ENCODE assay signal across 15 mouse cellular contexts in genomic region chr10:62066213-62066612, GRCm38 (mm10).
A peak's percentile ranks its signal among the peaks of the same experiment; 100 is the strongest.
DNase-seq lines count a peak whose midpoint lies in the region; ATAC-seq and TF ChIP-seq lines count a peak whose summit lies in the region.
"Had no signal": no experiment of that assay in that cellular context is flagged by ENCODE, and none has a peak within 500 bp of the region (broad histone marks: within the 10 kb centered on the region; RNA-seq: fewer than 3 reads in every experiment).

No protein-coding gene starts in this region.

- ATAC-seq in kidney, postnatal 0 days (replicated peaks; ENCODE audit: low FRiP score, low read depth) = no peak
- peak; percentile 54 for ATAC-seq in G1E (ENCODE audit: extremely low read depth, insufficient number of reproducible peaks, low FRiP score, poor library complexity, severe bottlenecking)
- no peak for ATAC-seq in neural tube, embryonic 15.5 days (ENCODE audit: low FRiP score)
- ATAC-seq: forebrain, embryonic 16.5 days had no signal

- H3K4me3 ChIP-seq in kidney, postnatal 0 days (replicated peaks; ENCODE audit: low read depth, low read length) = no peak overlapping the region
- no peak overlapping the region; the same call in 1 of the 2 replicates for H3K4me3 ChIP-seq in G1E (ENCODE audit: low read depth, low read length)
- H3K4me3 ChIP-seq in neural tube, embryonic 15.5 days (replicated peaks) = no peak overlapping the region
- H3K4me3 ChIP-seq: embryonic facial prominence, embryonic 15.5 days; heart, embryonic 15.5 days; hindbrain, embryonic 15.5 days; left cerebral cortex, adult 2 months; limb, embryonic 15.5 days; midbrain, embryonic 10.5 days had no signal

- peaks cover under 1% of the 10 kb centered on the region; the same call in 1 of the 2 replicates for H3K4me1 ChIP-seq in kidney, postnatal 0 days (replicated peaks; ENCODE audit: insufficient read depth, low read length)
- peaks cover 19% of the 10 kb centered on the region for H3K4me1 ChIP-seq in G1E (ENCODE audit: insufficient read depth, low read depth, low read length)
- peaks cover 6% of the 10 kb centered on the region for H3K4me1 ChIP-seq in neural tube, embryonic 15.5 days
- H3K4me1 ChIP-seq: heart, embryonic 15.5 days; midbrain, embryonic 10.5 days had no signal

- H3K9me3 ChIP-seq in kidney, postnatal 0 days (replicated peaks; ENCODE audit: low read length) = no peaks in the 10 kb centered on the region
- no peaks in the 10 kb centered on the region for H3K9me3 ChIP-seq in G1E (replicated peaks)
- H3K9me3 ChIP-seq in neural tube, embryonic 15.5 days (replicated peaks) = no peaks in the 10 kb centered on the region
- H3K9me3 ChIP-seq: embryonic facial prominence, embryonic 15.5 days; heart, embryonic 15.5 days; hindbrain, embryonic 15.5 days; limb, embryonic 15.5 days; midbrain, embryonic 10.5 days had no signal

- H3K36me3 ChIP-seq in kidney, postnatal 0 days (ENCODE audit: insufficient read depth, low read length) = no peaks in the 10 kb centered on the region
- no peaks in the 10 kb centered on the region for H3K36me3 ChIP-seq in G1E (replicated peaks)
- H3K36me3 ChIP-seq in neural tube, embryonic 15.5 days = no peaks in the 10 kb centered on the region
- H3K36me3 ChIP-seq: embryonic facial prominence, embryonic 15.5 days; heart, embryonic 15.5 days; hindbrain, embryonic 15.5 days; limb, embryonic 15.5 days; midbrain, embryonic 10.5 days had no signal

- no peak overlapping the region for H3K27ac ChIP-seq in kidney, postnatal 0 days
- H3K27ac ChIP-seq in neural tube, embryonic 15.5 days (replicated peaks) = no peak overlapping the region
- H3K27ac ChIP-seq: embryonic facial prominence, embryonic 15.5 days; heart, embryonic 15.5 days; hindbrain, embryonic 15.5 days; left cerebral cortex, adult 2 months; limb, embryonic 15.5 days; midbrain, embryonic 10.5 days had no signal

- no peaks in the 10 kb centered on the region for H3K27me3 ChIP-seq in kidney, postnatal 0 days (ENCODE audit: insufficient read depth, low read length)
- H3K27me3 ChIP-seq in G1E (ENCODE audit: insufficient read depth, low read length) = no peaks in the 10 kb centered on the region
- H3K27me3 ChIP-seq in neural tube, embryonic 15.5 days (replicated peaks) = 0 out of 2 replicates have a peak, but pooled peaks cover 3% of the 10 kb centered on the region
- H3K27me3 ChIP-seq: embryonic facial prominence, embryonic 15.5 days; hindbrain, embryonic 15.5 days; limb, embryonic 15.5 days had no signal

- no peak overlapping the region for H3K4me2 ChIP-seq in kidney, postnatal 0 days (ENCODE audit: low read length)
- H3K4me2 ChIP-seq in neural tube, embryonic 15.5 days = no peak overlapping the region
- H3K4me2 ChIP-seq: embryonic facial prominence, embryonic 15.5 days; heart, embryonic 15.5 days; hindbrain, embryonic 15.5 days; limb, embryonic 15.5 days had no signal

- no peak overlapping the region for H3K9ac ChIP-seq in kidney, postnatal 0 days (ENCODE audit: low read depth, low read length)
- no peak overlapping the region for H3K9ac ChIP-seq in neural tube, embryonic 15.5 days (replicated peaks)
- H3K9ac ChIP-seq: embryonic facial prominence, embryonic 15.5 days; heart, embryonic 15.5 days; hindbrain, embryonic 15.5 days; limb, embryonic 15.5 days had no signal

- TF ChIP-seq CTCF in kidney, postnatal 0 days (IDR thresholded peaks at IDR 0.05; ENCODE audit: low read depth) = no peak
- TF ChIP-seq CTCF in G1E (IDR thresholded peaks at IDR 0.05; ENCODE audit: low read depth, low read length) = no peak

- WGBS in kidney, postnatal 0 days = 53% methylated on average over 7 of the region's 7 CpGs
- WGBS in neural tube, embryonic 15.5 days = 78% methylated on average over 7 of the region's 7 CpGs

- peak; percentile 27 for DNase-seq in kidney, postnatal 0 days (ENCODE audit: low spot score)
- no peak for DNase-seq in kidney, postnatal 25 days
- peak; percentile 40 for DNase-seq in G1E (ENCODE audit: low spot score)
- DNase-seq in c-Kit-positive CD71-negative TER-119-negative erythroid progenitor cells, embryonic 14.5 days (ENCODE audit: low read depth) = peak; percentile 22
- peak; percentile 8 for DNase-seq in lung, postnatal 14 days
- DNase-seq in thymus, postnatal 0 days (ENCODE audit: low spot score) = no peak
- DNase-seq: gastrocnemius, postnatal 25 days had no signal

Comparison
In these comparisons a context has a peak if more than half of its experiments do, and no peak if none do; other contexts are left out.
1. DNase-seq: peak in kidney, postnatal 0 days (single experiment), G1E (single experiment), c-Kit-positive CD71-negative TER-119-negative erythroid progenitor cells, embryonic 14.5 days (single experiment) and lung, postnatal 14 days (single experiment); none in kidney, postnatal 25 days (0 of 2) and thymus, postnatal 0 days (single experiment).